Mouse (Mus musculus) small intestine, adult 2 months (tissue): ENCODE measurements around the gene Vmn1r26.

Experiments
- CTCF ChIP-seq: fragments of 200-500 bp; IDR thresholded peaks from 2 replicates; pipeline ENCODE4 v1.5.1; 2012; ENCODE audit warnings: low read depth, mild to moderate bottlenecking, control low read depth, inconsistent platforms, low read length, moderate library complexity, mixed read lengths; ENCODE audit not compliant: insufficient replicate concordance, insufficient read length; ENCODE audit errors: extremely low read depth
- POLR2A ChIP-seq: fragments of 200-500 bp; IDR thresholded peaks from 2 replicates; pipeline ENCODE4 v1.6.1; 2012; ENCODE audit warnings: low read depth, mild to moderate bottlenecking, control low read depth, inconsistent platforms, low read length, moderate library complexity

GRCm38 (mm10) chr6:57980710-57981109 lies 34.2 kb downstream of the Vmn1r26 start, which contains the start of gene Vmn1r25:
- no peak for TF ChIP-seq CTCF
- no peak for TF ChIP-seq POLR2A
